Comparison of ENCODE assay signal across 8 mouse cellular contexts in genomic region chr9:58203516-58204447, GRCm38 (mm10). TPM values are rescaled to one million over a fixed set of nuclear protein-coding genes. Genes with fewer than 3 reads are reported as not detected.
DNase-seq lines count a peak whose midpoint lies in the region; ATAC-seq and TF ChIP-seq lines count a peak whose summit lies in the region.

Gene Islr, minus strand, starts transcription at chr9:58204306.
Gene Islr2, minus strand, starts transcription at chr9:58204319.

- H3K4me1 ChIP-seq in embryonic facial prominence, embryonic 14.5 days (ENCODE audit: control insufficient read depth, insufficient read depth, low read length) = peaks cover 24% of the 10 kb centered on the region
- H3K4me1 ChIP-seq in heart, embryonic 12.5 days (replicated peaks) = peaks cover 31% of the 10 kb centered on the region
- peaks cover 18% of the 10 kb centered on the region for H3K4me1 ChIP-seq in kidney, embryonic 14.5 days (ENCODE audit: control insufficient read depth, insufficient read depth, low read length)
- H3K4me1 ChIP-seq in liver, embryonic 12.5 days = peaks cover 6% of the 10 kb centered on the region

- H3ac ChIP-seq in myocyte (ENCODE audit: control insufficient read depth, insufficient read length) = no peak within 1 kb of the TSS

- peaks cover 55% of the 10 kb centered on the region for H3K27me3 ChIP-seq in embryonic facial prominence, embryonic 14.5 days (replicated peaks; ENCODE audit: control insufficient read depth, insufficient read depth, low read length)
- H3K27me3 ChIP-seq in heart, embryonic 12.5 days (replicated peaks) = peaks cover 64% of the 10 kb centered on the region
- H3K27me3 ChIP-seq in kidney, embryonic 14.5 days (ENCODE audit: control insufficient read depth, insufficient read depth, low read length) = peaks cover 54% of the 10 kb centered on the region
- H3K27me3 ChIP-seq in liver, embryonic 12.5 days (replicated peaks) = peaks cover 88% of the 10 kb centered on the region
- no peaks in the 10 kb centered on the region for H3K27me3 ChIP-seq in myocyte (ENCODE audit: control insufficient read depth, insufficient read depth, insufficient read length)

- no peaks in the 10 kb centered on the region for H3K36me3 ChIP-seq in embryonic facial prominence, embryonic 14.5 days (ENCODE audit: control insufficient read depth, insufficient read depth, low read length)
- H3K36me3 ChIP-seq in heart, embryonic 12.5 days = no peaks in the 10 kb centered on the region
- no peaks in the 10 kb centered on the region for H3K36me3 ChIP-seq in kidney, embryonic 14.5 days (ENCODE audit: control insufficient read depth, insufficient read depth, low read length)
- H3K36me3 ChIP-seq in liver, embryonic 12.5 days = no peaks in the 10 kb centered on the region
- H3K36me3 ChIP-seq in myocyte (ENCODE audit: control insufficient read depth, insufficient read depth) = no peaks in the 10 kb centered on the region

- H3K9ac ChIP-seq in embryonic facial prominence, embryonic 14.5 days (ENCODE audit: low read depth, low read length) = peak within 1 kb of the TSS; percentile 47
- H3K9ac ChIP-seq in heart, embryonic 12.5 days = no peak within 1 kb of the TSS
- peak within 1 kb of the TSS; percentile 32; the same call in 1 of the 2 replicates for H3K9ac ChIP-seq in kidney, embryonic 14.5 days (ENCODE audit: low read depth, low read length)
- H3K9ac ChIP-seq in liver, embryonic 12.5 days = peak within 1 kb of the TSS; percentile 40; the same call in 1 of the 2 replicates

- H3K9me3 ChIP-seq in embryonic facial prominence, embryonic 14.5 days (ENCODE audit: control insufficient read depth, low read length) = no peaks in the 10 kb centered on the region
- H3K9me3 ChIP-seq in heart, embryonic 12.5 days (replicated peaks) = no peaks in the 10 kb centered on the region
- H3K9me3 ChIP-seq in kidney, embryonic 14.5 days (ENCODE audit: control insufficient read depth, low read length) = no peaks in the 10 kb centered on the region
- no peaks in the 10 kb centered on the region for H3K9me3 ChIP-seq in liver, embryonic 12.5 days (replicated peaks)

- ATAC-seq in embryonic facial prominence, embryonic 14.5 days (ENCODE audit: low read depth) = peak; percentile 76
- peak; percentile 81 for ATAC-seq in heart, embryonic 12.5 days (ENCODE audit: insufficient number of reproducible peaks, low FRiP score)
- ATAC-seq in kidney, embryonic 14.5 days (ENCODE audit: low FRiP score, low TSS enrichment) = peak; percentile 75
- ATAC-seq in liver, embryonic 12.5 days = peak; percentile 71

- DNase-seq in B cell, adult 2 months = peak; percentile 77
- peak; percentile 92 for DNase-seq in ZHBTc4 (ENCODE audit: low read depth, low spot score)
- peak; percentile 89 for DNase-seq in embryonic facial prominence, embryonic 14.5 days (ENCODE audit: low spot score)
- peak; percentile 31 to 35 for DNase-seq in thymus, adult 18-20 months

- H3K4me3 ChIP-seq in embryonic facial prominence, embryonic 14.5 days (ENCODE audit: low read depth, low read length) = peak within 1 kb of the TSS; percentile 35
- H3K4me3 ChIP-seq in heart, embryonic 12.5 days = peak within 1 kb of the TSS; percentile 44
- peak within 1 kb of the TSS; percentile 34 for H3K4me3 ChIP-seq in kidney, embryonic 14.5 days (ENCODE audit: low read length)
- peak within 1 kb of the TSS; percentile 49 for H3K4me3 ChIP-seq in liver, embryonic 12.5 days
- H3K4me3 ChIP-seq in myocyte = peak within 1 kb of the TSS; percentile 13

- H3K4me2 ChIP-seq in embryonic facial prominence, embryonic 14.5 days (ENCODE audit: low read depth, low read length) = peak within 1 kb of the TSS; percentile 59
- H3K4me2 ChIP-seq in heart, embryonic 12.5 days = peak within 1 kb of the TSS; percentile 67
- H3K4me2 ChIP-seq in kidney, embryonic 14.5 days (replicated peaks; ENCODE audit: low read depth, low read length) = peak within 1 kb of the TSS; percentile 45
- H3K4me2 ChIP-seq in liver, embryonic 12.5 days = peak within 1 kb of the TSS; percentile 67
- peak within 1 kb of the TSS; percentile 72 for H3K4me2 ChIP-seq in myocyte (ENCODE audit: low read depth)

- H3K79me2 ChIP-seq in myocyte (ENCODE audit: control insufficient read depth, insufficient read depth) = no peaks in the 10 kb centered on the region

- TF ChIP-seq POLR2A in myocyte (IDR thresholded peaks at IDR 0.05; ENCODE audit: insufficient read length, low read depth) = no peak

- H3K27ac ChIP-seq in embryonic facial prominence, embryonic 14.5 days (replicated peaks; ENCODE audit: low read depth, low read length) = no peak within 1 kb of the TSS
- no peak within 1 kb of the TSS for H3K27ac ChIP-seq in heart, embryonic 12.5 days (ENCODE audit: poor library complexity, severe bottlenecking)
- no peak within 1 kb of the TSS for H3K27ac ChIP-seq in kidney, embryonic 14.5 days (ENCODE audit: low read depth, low read length)
- H3K27ac ChIP-seq in liver, embryonic 12.5 days = no peak within 1 kb of the TSS

- WGBS in embryonic facial prominence, embryonic 14.5 days = 2% methylated on average over 42 of the region's 42 CpGs
- 2% methylated on average over 42 of the region's 42 CpGs for WGBS in heart, embryonic 12.5 days
- WGBS in kidney, embryonic 14.5 days = 2% methylated on average over 42 of the region's 42 CpGs
- WGBS in liver, embryonic 12.5 days (ENCODE audit: insufficient replicate concordance) = 4% methylated on average over 42 of the region's 42 CpGs

TF ChIP-seq in myocyte, 11 proteins besides CTCF, POLR2A, EP300 and RAD21:
- TF ChIP-seq TCF3 (IDR thresholded peaks at IDR 0.05; ENCODE audit: insufficient read length, low read depth) (no peak), MYOD1 (IDR thresholded peaks at IDR 0.05; ENCODE audit: control insufficient read depth in 1 of 3, insufficient read length in 2 of 3, low read depth in 2 of 3) (no peak), CEBPB (IDR thresholded peaks at IDR 0.05; ENCODE audit: insufficient read depth, poor library complexity, severe bottlenecking) (no peak), E2F4 (IDR thresholded peaks at IDR 0.05; ENCODE audit: insufficient read depth) (no peak), REST (IDR thresholded peaks at IDR 0.05; ENCODE audit: insufficient read depth, insufficient read length) (no peak), TCF12 (IDR thresholded peaks at IDR 0.05; ENCODE audit: insufficient read depth, poor library complexity, severe bottlenecking) (no peak), MYOG (IDR thresholded peaks at IDR 0.05; ENCODE audit: control insufficient read depth in 1 of 3, insufficient read depth in 1 of 3, insufficient read length in 2 of 3, low read depth in 2 of 3) (no peak), SRF (IDR thresholded peaks at IDR 0.05; ENCODE audit: control insufficient read depth, insufficient read length, low read depth) (no peak), MAX (IDR thresholded peaks at IDR 0.05; ENCODE audit: low read depth) (no peak), POLR2AphosphoS2 (IDR thresholded peaks at IDR 0.05; ENCODE audit: insufficient read length, low read depth) (no peak), USF1 (IDR thresholded peaks at IDR 0.05; ENCODE audit: low read depth) (no peak)

RNA-seq across cellular contexts. Expression of gene Islr, which starts in this region (rescaled TPM):
- polyA plus RNA-seq in embryonic facial prominence, embryonic 14.5 days (2014; fragmentation: Nextera tagmentation; extraction: Ambion mirVana) = 118 and 137 TPM in 2 replicates
- polyA plus RNA-seq in heart, embryonic 12.5 days (2016; fragmentation: Nextera tagmentation; extraction: Ambion mirVana) = 8.5 and 8.6 TPM in 2 replicates
- polyA plus RNA-seq in kidney, embryonic 14.5 days (2014; fragmentation: Nextera tagmentation; extraction: Ambion mirVana) = 47.4 and 48.6 TPM in 2 replicates
- 4.9 and 5.9 TPM in 2 replicates for polyA plus RNA-seq in liver, embryonic 12.5 days (2016; fragmentation: Nextera tagmentation; extraction: Ambion mirVana)
- 30.3 TPM for polyA plus RNA-seq in myocyte (2012; fragmentation: generic; extraction: Trizol)

RNA-seq across cellular contexts. Expression of gene Islr2, which starts in this region (rescaled TPM):
- polyA plus RNA-seq in embryonic facial prominence, embryonic 14.5 days (2014; fragmentation: Nextera tagmentation; extraction: Ambion mirVana) = 2.5 and 3.1 TPM in 2 replicates
- polyA plus RNA-seq in heart, embryonic 12.5 days (2016; fragmentation: Nextera tagmentation; extraction: Ambion mirVana) = 0.05 TPM in 1 of 2 replicates, not detected in the other
- polyA plus RNA-seq in kidney, embryonic 14.5 days (2014; fragmentation: Nextera tagmentation; extraction: Ambion mirVana) = 0.12 and 0.23 TPM in 2 replicates
- 0.07 TPM in 1 of 2 replicates, not detected in the other for polyA plus RNA-seq in liver, embryonic 12.5 days (2016; fragmentation: Nextera tagmentation; extraction: Ambion mirVana)
- 0.32 TPM for polyA plus RNA-seq in myocyte (2012; fragmentation: generic; extraction: Trizol)

Comparison
In these comparisons a context has a peak if more than half of its experiments do, and no peak if none do; other contexts are left out.
1. DNase-seq: peak in every context shown above with its lines; median percentile 92 in ZHBTc4; 89 in embryonic facial prominence, embryonic 14.5 days; 77 in B cell, adult 2 months; 33 in thymus, adult 18-20 months.